Comparison of ENCODE assay signal across 8 mouse cellular contexts in genomic region chr1:182340821-182341781, GRCm38 (mm10). TPM values are rescaled to one million over a fixed set of nuclear protein-coding genes. Genes with fewer than 3 reads are reported as not detected.
DNase-seq lines count a peak whose midpoint lies in the region; ATAC-seq lines count a peak whose summit lies in the region.

Gene Fbxo28 (minus strand): TSS chr1:182341629.

- peak; percentile 71 to 77 for DNase-seq in CD8-positive naive resting alpha-beta T cell, adult 2 months (ENCODE audit: low read depth in 2 of 2, low spot score in 2 of 2)
- DNase-seq in c-Kit-positive CD71-negative TER-119-negative erythroid progenitor cells, embryonic 14.5 days (ENCODE audit: low read depth): peak; percentile 77
- peak; percentile 95 for DNase-seq in forebrain, embryonic 11.5 days (ENCODE audit: low spot score)
- DNase-seq in kidney, postnatal 36 days: peak; percentile 91 to 94
- DNase-seq in telencephalon, adult 2 months (ENCODE audit: low read depth, low spot score): peak; percentile 89

- no peaks in the 10 kb centered on the region for H3K27me3 ChIP-seq in forebrain, embryonic 11.5 days (ENCODE audit: control insufficient read depth, insufficient read depth, low read length)
- no peaks in the 10 kb centered on the region for H3K27me3 ChIP-seq in heart, embryonic 16.5 days (ENCODE audit: control insufficient read depth, insufficient read depth, low read length)
- H3K27me3 ChIP-seq in liver, embryonic 15.5 days: no peaks in the 10 kb centered on the region
- no peaks in the 10 kb centered on the region for H3K27me3 ChIP-seq in neural tube, embryonic 12.5 days (replicated peaks)

- H3K4me1 ChIP-seq in forebrain, embryonic 11.5 days (replicated peaks; ENCODE audit: control insufficient read depth, insufficient read depth, low read length): no peaks in the 10 kb centered on the region; the same call in 1 of the 2 replicates
- peaks cover 19% of the 10 kb centered on the region for H3K4me1 ChIP-seq in heart, embryonic 16.5 days (ENCODE audit: control insufficient read depth, insufficient read depth, low read length)
- peaks cover 30% of the 10 kb centered on the region for H3K4me1 ChIP-seq in liver, embryonic 15.5 days (replicated peaks)
- H3K4me1 ChIP-seq in neural tube, embryonic 12.5 days: peaks cover 17% of the 10 kb centered on the region

- H3K4me3 ChIP-seq in forebrain, embryonic 11.5 days (ENCODE audit: low read depth, low read length): peak within 1 kb of the TSS; percentile 73
- H3K4me3 ChIP-seq in heart, embryonic 16.5 days (ENCODE audit: low read length): peak within 1 kb of the TSS; percentile 85
- H3K4me3 ChIP-seq in liver, embryonic 15.5 days (replicated peaks): peak within 1 kb of the TSS; percentile 98
- peak within 1 kb of the TSS; percentile 97 for H3K4me3 ChIP-seq in neural tube, embryonic 12.5 days

- ATAC-seq in forebrain, embryonic 11.5 days (replicated peaks; ENCODE audit: low FRiP score): peak; percentile 95
- peak; percentile 94 for ATAC-seq in heart, embryonic 16.5 days (replicated peaks; ENCODE audit: extremely low read depth, insufficient read depth, low FRiP score)
- peak; percentile 94 for ATAC-seq in liver, embryonic 15.5 days (ENCODE audit: insufficient read depth)
- peak; percentile 97 for ATAC-seq in neural tube, embryonic 12.5 days (ENCODE audit: low FRiP score, low read depth)

- H3K27ac ChIP-seq in forebrain, embryonic 11.5 days (ENCODE audit: low read depth, low read length): peak within 1 kb of the TSS; percentile 48
- peak within 1 kb of the TSS; percentile 78 for H3K27ac ChIP-seq in heart, embryonic 16.5 days (ENCODE audit: low read length)
- H3K27ac ChIP-seq in liver, embryonic 15.5 days (replicated peaks): peak within 1 kb of the TSS; percentile 78
- peak within 1 kb of the TSS; percentile 74; the same call in 1 of the 2 replicates for H3K27ac ChIP-seq in neural tube, embryonic 12.5 days

- H3K4me2 ChIP-seq in forebrain, embryonic 11.5 days (ENCODE audit: low read depth, low read length, severe bottlenecking): peak within 1 kb of the TSS; percentile 85
- peak within 1 kb of the TSS; percentile 87 for H3K4me2 ChIP-seq in heart, embryonic 16.5 days (ENCODE audit: low read depth, low read length)
- peak within 1 kb of the TSS; percentile 91 for H3K4me2 ChIP-seq in liver, embryonic 15.5 days
- peak within 1 kb of the TSS; percentile 87 for H3K4me2 ChIP-seq in neural tube, embryonic 12.5 days (replicated peaks)

- H3K36me3 ChIP-seq in forebrain, embryonic 11.5 days (ENCODE audit: control insufficient read depth, insufficient read depth, low read length): no peaks in the 10 kb centered on the region
- H3K36me3 ChIP-seq in heart, embryonic 16.5 days (ENCODE audit: control insufficient read depth, insufficient read depth): no peaks in the 10 kb centered on the region
- H3K36me3 ChIP-seq in liver, embryonic 15.5 days (replicated peaks): 0 out of 2 replicates have a peak, but pooled peaks cover 6% of the 10 kb centered on the region
- H3K36me3 ChIP-seq in neural tube, embryonic 12.5 days: no peaks in the 10 kb centered on the region

- H3K9me3 ChIP-seq in forebrain, embryonic 11.5 days (ENCODE audit: control insufficient read depth, low read length): no peaks in the 10 kb centered on the region
- H3K9me3 ChIP-seq in heart, embryonic 16.5 days (replicated peaks; ENCODE audit: control insufficient read depth, low read length): no peaks in the 10 kb centered on the region
- H3K9me3 ChIP-seq in liver, embryonic 15.5 days (replicated peaks): no peaks in the 10 kb centered on the region
- H3K9me3 ChIP-seq in neural tube, embryonic 12.5 days: no peaks in the 10 kb centered on the region

- H3K9ac ChIP-seq in forebrain, embryonic 11.5 days (ENCODE audit: low read length): peak within 1 kb of the TSS; percentile 85
- peak within 1 kb of the TSS; percentile 95 for H3K9ac ChIP-seq in heart, embryonic 16.5 days (ENCODE audit: low read length)
- peak within 1 kb of the TSS; percentile 92 for H3K9ac ChIP-seq in liver, embryonic 15.5 days
- peak within 1 kb of the TSS; percentile 97 for H3K9ac ChIP-seq in neural tube, embryonic 12.5 days

- under 1% methylated on average over 83 of the region's 93 CpGs for WGBS in forebrain, embryonic 11.5 days
- WGBS in heart, embryonic 16.5 days: under 1% methylated on average over 93 of the region's 93 CpGs
- WGBS in liver, embryonic 15.5 days (ENCODE audit: insufficient replicate concordance): under 1% methylated on average over 91 of the region's 93 CpGs
- WGBS in neural tube, embryonic 12.5 days: under 1% methylated on average over 92 of the region's 93 CpGs

RNA-seq across cellular contexts. Expression of gene Fbxo28, which starts in this region (rescaled TPM):
- polyA plus RNA-seq in forebrain, embryonic 11.5 days (2014; fragmentation: Nextera tagmentation; extraction: Ambion mirVana): 27.7 and 34.8 TPM in 2 replicates
- polyA plus RNA-seq in heart, embryonic 16.5 days (2015; fragmentation: Nextera tagmentation; extraction: Ambion mirVana): 11.5 and 12.5 TPM in 2 replicates
- polyA plus RNA-seq in liver, embryonic 15.5 days (2015; fragmentation: Nextera tagmentation; extraction: Ambion mirVana): 5.5 and 5.6 TPM in 2 replicates
- 35.7 and 37.0 TPM in 2 replicates for polyA plus RNA-seq in neural tube, embryonic 12.5 days (2016; fragmentation: Nextera tagmentation; extraction: Ambion mirVana)

Comparison
In these comparisons a context has a peak if more than half of its experiments do, and no peak if none do; other contexts are left out.
1. Peak in every context shown above with its lines: DNase-seq, ATAC-seq, H3K4me3 ChIP-seq and H3K27ac ChIP-seq.